Mouse (Mus musculus): ENCODE results near the gene Pdgfra. TPM values are rescaled to one million over a fixed set of nuclear protein-coding genes. Genes with fewer than 3 reads are reported as not detected.

The Pdgfra gene
- polyA plus RNA-seq, 1 experiment from 2014 or later, result 11.6 TPM

Small RNAs within 50 kb of the gene (microRNA-seq; reads per million reads assigned to microRNA genes)
- gene Mir7025, result not detected

Other genes starting within 250 kb of the Pdgfra start
- gene Chic2, start 107.5 kb upstream of the Pdgfra start, polyA plus RNA-seq (2015; fragmentation: Nextera tagmentation; extraction: Ambion mirVana), result 21.6 and 21.9 TPM in 2 replicates
- not detected in 2 replicates for gene Gsx2, start 76.7 kb upstream of the Pdgfra start, polyA plus RNA-seq (2015; fragmentation: Nextera tagmentation; extraction: Ambion mirVana)